Mouse (Mus musculus) neural tube, embryonic 11.5 days (tissue): Measurements from ENCODE around the gene Fmo6. TPM values are rescaled to one million over a fixed set of nuclear protein-coding genes. Genes with fewer than 3 reads are reported as not detected.

Source experiments
- ATAC-seq: fragments of 200-750 bp; cut with Nextera tagmentation; 2 replicates; pipeline ENCODE4 v1.8.0; 2017; ENCODE audit warnings: moderate number of reproducible peaks, mild to moderate bottlenecking, moderate TSS enrichment, moderate library complexity; ENCODE audit not compliant: insufficient read depth, low FRiP score, low TSS enrichment
- DNase-seq: peaks from one replicate; pipeline ENCODE4 v3.0.0-alpha.2; 2015; ENCODE audit warnings: low spot score
- H3K27ac ChIP-seq: fragments of 300-500 bp; sonication (generic); 2 replicates; pipeline ENCODE4 v1.5.1; 2014; ENCODE audit warnings: low read depth, mild to moderate bottlenecking, low read length
- H3K27me3 ChIP-seq: fragments of 300-500 bp; sonication (generic); 2 replicates; pipeline ENCODE4 v1.6.1; 2014; ENCODE audit warnings: mild to moderate bottlenecking, low read length, mixed read lengths; ENCODE audit not compliant: control insufficient read depth, insufficient read depth
- H3K36me3 ChIP-seq: fragments of 300-500 bp; sonication (generic); 2 replicates; pipeline ENCODE4 v1.6.1; 2014; ENCODE audit warnings: mild to moderate bottlenecking, low read length, moderate library complexity, mixed read lengths; ENCODE audit not compliant: control insufficient read depth, insufficient read depth
- H3K4me1 ChIP-seq: fragments of 300-500 bp; sonication (generic); 2 replicates; pipeline ENCODE4 v1.6.1; 2014; ENCODE audit warnings: low read length, mixed read lengths; ENCODE audit not compliant: control insufficient read depth, insufficient read depth
- H3K4me2 ChIP-seq: fragments of 300-500 bp; sonication (generic); 2 replicates; pipeline ENCODE4 v1.6.1; 2014; ENCODE audit warnings: low read depth, mild to moderate bottlenecking, moderate library complexity
- H3K4me3 ChIP-seq: fragments of 300-500 bp; sonication (generic); 2 replicates; pipeline ENCODE4 v1.5.1; 2014; ENCODE audit warnings: low read depth, low read length
- H3K9ac ChIP-seq: fragments of 300-500 bp; sonication (generic); 2 replicates; pipeline ENCODE4 v1.6.1; 2014; ENCODE audit warnings: mild to moderate bottlenecking, low read length
- H3K9me3 ChIP-seq: fragments of 300-500 bp; sonication (generic); 2 replicates; pipeline ENCODE4 v1.6.1; 2016; ENCODE audit warnings: low read length; ENCODE audit not compliant: control insufficient read depth
- WGBS: fragments of 180-500 bp; shearing (Covaris S2); extraction: QIAGEN DNeasy Blood & Tissue Kit; methylation state at CpG from one replicate; pipeline ENCODE4 v1.1.7; 2014; 5-methylcytosine and 5-hydroxymethylcytosine counted together
- polyA plus RNA-seq: library from polyadenylated mRNA; unstranded; fragments of >200 nt; fragmentation: Nextera tagmentation; extraction: Ambion mirVana; gene quantifications from 2 replicates; pipeline ENCODE4 v1.2.1, GENCODE M21; 2014

Gene Fmo6
- polyA plus RNA-seq, 1 experiment from 2014 or later: not detected

DNA sequence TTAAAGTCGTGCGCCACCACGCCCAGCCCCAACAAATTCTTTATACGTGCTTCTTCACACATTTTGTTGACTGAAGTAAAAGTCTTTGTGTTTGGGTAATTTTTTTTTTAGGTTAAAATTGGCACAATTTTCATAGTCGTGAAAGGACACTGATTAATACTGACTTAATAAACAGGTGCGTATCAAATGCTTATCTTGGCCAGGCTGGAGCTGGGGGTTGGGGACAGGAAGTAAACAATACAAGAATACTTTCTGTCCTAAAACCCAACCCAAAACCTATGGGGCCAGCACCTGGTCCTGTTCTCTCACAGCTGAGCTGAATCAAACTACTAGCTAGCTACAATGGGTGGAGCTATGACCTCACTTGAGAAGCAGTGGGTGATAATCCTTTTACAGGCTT is 44.3 kb downstream of the Fmo6 start:
- 88% methylated on average over 6 of the region's 6 CpGs for WGBS
- H3K4me1 ChIP-seq: no peaks in the 10 kb centered on the region
- H3K9me3 ChIP-seq: no peaks in the 10 kb centered on the region
- H3K9ac ChIP-seq: no peak overlapping the region
- H3K27me3 ChIP-seq: no peaks in the 10 kb centered on the region
- ATAC-seq: no peak
- no peak overlapping the region for H3K4me2 ChIP-seq
- no peak overlapping the region for H3K27ac ChIP-seq
- no peaks in the 10 kb centered on the region for H3K36me3 ChIP-seq
- H3K4me3 ChIP-seq: no peak overlapping the region
- no peak for DNase-seq

DNA sequence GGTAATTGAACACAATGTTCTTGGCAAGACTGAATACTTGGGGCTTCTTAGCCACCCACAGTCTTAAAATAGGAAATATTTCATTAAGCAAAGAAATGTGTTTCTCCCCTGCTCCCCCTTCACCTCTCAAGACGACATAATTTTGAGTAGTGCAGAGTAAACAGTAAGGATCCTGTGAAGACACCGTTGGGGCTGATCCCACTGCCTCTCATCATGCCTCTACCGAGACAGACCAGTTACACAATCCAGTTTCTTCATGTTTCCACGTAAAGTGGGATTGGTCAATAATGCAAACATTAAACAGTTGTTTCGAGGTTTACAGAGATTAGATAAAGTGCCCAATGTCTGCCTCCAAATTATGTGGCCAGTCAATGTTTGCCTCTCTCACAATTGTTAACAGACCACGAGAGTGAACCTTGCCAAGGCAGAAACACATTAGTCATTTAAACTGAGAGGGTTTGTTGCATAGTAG is 45.3 kb downstream of the Fmo6 start:
- Histone ChIP-seq H3K27ac (no peak overlapping the region), H3K9ac (no peak overlapping the region), H3K4me2 (no peak overlapping the region), H3K27me3 (no peaks in the 10 kb centered on the region), H3K36me3 (no peaks in the 10 kb centered on the region), H3K4me3 (no peak overlapping the region), H3K4me1 (no peaks in the 10 kb centered on the region), H3K9me3 (no peaks in the 10 kb centered on the region)
- DNase-seq: no peak
- ATAC-seq: no peak
- WGBS: 88% methylated on average over 6 of the region's 6 CpGs

DNA sequence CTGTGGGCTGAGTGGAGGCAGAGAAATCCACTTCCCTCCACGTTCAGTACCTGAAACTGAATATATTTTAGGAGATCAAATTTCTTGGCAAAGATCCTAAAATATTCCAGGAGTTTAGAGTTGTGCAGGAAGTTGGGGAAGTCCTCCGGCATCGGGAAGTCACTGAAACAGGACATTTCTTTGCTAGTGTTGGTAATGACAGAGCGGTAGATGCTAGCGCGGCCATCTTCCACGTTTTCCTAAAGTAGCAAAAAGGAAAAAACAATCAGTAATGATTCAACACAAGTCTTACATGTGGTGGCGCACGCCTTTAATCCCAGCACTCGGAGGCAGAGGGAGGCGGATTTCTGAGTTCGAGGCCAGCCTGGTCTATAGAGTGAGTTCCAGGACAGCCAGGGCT is 48.7 kb downstream of the Fmo6 start:
- no peak for ATAC-seq
- Histone ChIP-seq H3K9ac (no peak overlapping the region), H3K4me3 (no peak overlapping the region), H3K4me2 (no peak overlapping the region), H3K4me1 (no peaks in the 10 kb centered on the region), H3K27me3 (no peaks in the 10 kb centered on the region), H3K36me3 (no peaks in the 10 kb centered on the region), H3K9me3 (no peaks in the 10 kb centered on the region), H3K27ac (no peak overlapping the region)
- 92% methylated on average over 12 of the region's 12 CpGs for WGBS
- no peak for DNase-seq

DNA sequence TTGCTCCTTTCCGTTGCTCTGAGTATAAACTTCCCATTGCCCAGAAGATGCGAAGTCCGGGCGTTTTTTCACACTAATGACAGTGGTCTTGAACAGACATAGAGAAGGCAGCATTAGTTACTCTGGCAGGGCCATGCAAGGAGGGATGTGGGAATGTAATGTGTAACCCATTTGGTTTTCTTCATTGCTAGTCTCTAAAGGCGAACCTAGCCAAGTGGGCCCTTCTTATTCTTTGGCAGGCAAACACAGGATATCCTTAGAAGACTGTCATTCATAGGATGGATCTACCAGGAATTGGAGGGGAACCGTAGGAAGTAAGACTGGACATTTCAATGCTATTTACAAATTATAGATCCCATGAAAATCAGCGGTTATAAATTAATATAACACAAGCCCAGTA is 49.7 kb downstream of the Fmo6 start:
- Histone ChIP-seq H3K4me2 (no peak overlapping the region), H3K9me3 (no peaks in the 10 kb centered on the region), H3K4me1 (no peaks in the 10 kb centered on the region), H3K4me3 (no peak overlapping the region), H3K27me3 (no peaks in the 10 kb centered on the region), H3K9ac (no peak overlapping the region), H3K36me3 (no peaks in the 10 kb centered on the region), H3K27ac (no peak overlapping the region)
- DNase-seq: no peak
- 96% methylated on average over 7 of the region's 7 CpGs for WGBS
- no peak for ATAC-seq

DNA sequence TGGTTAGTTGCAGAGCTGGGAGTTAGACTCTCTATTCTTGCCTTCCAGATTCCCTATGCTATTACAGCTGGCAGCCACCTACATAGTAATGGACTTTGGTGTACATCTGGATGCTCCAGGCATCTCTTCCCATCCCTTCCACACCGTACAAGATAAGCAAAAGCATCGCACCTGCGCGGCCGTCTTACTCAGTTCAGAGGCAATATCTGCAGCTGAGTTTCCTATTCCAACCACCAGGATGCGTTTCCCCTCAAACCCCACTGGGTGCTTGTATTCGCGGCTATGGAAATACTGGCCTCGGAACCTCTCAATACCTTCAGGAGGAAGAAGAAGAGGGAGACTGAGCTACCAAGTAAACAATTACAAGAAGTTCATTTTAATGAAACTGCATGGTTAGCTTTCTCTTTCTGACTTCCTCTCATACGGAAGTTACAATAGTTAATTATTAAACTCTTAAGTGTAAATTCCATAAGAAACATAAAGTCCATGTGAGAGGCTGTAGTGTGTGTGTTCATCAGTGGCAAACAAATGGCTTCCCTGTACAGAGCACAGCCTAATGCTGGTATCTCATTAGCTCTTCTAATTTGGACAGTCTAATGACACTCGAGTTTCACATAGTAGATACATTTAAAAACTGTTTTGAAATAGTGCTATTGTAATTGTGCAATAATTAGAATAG is 51.0 kb downstream of the Fmo6 start:
- ATAC-seq (no peak), DNase-seq (no peak)
- Histone ChIP-seq H3K27ac (no peak overlapping the region), H3K9me3 (no peaks in the 10 kb centered on the region), H3K4me3 (no peak overlapping the region), H3K4me2 (no peak overlapping the region), H3K27me3 (no peaks in the 10 kb centered on the region), H3K36me3 (no peaks in the 10 kb centered on the region), H3K4me1 (no peaks in the 10 kb centered on the region), H3K9ac (no peak overlapping the region)
- 89% methylated on average over 11 of the region's 11 CpGs for WGBS

DNA sequence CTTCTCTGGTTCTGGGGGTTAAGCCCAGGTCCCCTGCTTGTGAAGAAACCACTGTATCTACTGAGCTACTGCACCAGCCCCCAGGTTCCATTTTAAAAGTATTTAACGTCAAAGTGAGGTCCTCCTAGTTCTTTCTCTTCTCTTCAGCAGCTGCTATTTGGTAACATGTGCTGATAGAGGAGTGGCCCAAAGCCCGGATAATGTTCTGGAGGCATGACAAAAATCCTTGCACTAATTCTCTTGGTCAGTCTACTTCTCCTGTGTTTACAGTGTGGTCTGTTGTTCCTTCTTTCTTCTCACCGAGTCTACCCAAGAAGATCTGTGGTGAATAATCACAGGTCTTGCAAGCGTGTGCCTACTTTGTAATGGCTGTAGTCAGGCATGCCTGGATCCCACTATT is 54.6 kb downstream of the Fmo6 start:
- no peaks in the 10 kb centered on the region for H3K36me3 ChIP-seq
- H3K9me3 ChIP-seq: no peaks in the 10 kb centered on the region
- no peak overlapping the region for H3K4me2 ChIP-seq
- H3K27ac ChIP-seq: no peak overlapping the region
- H3K4me1 ChIP-seq: no peaks in the 10 kb centered on the region
- no peak overlapping the region for H3K9ac ChIP-seq
- no peak for DNase-seq
- WGBS: 88% methylated on average over 4 of the region's 4 CpGs
- no peak for ATAC-seq
- H3K4me3 ChIP-seq: no peak overlapping the region
- H3K27me3 ChIP-seq: no peaks in the 10 kb centered on the region

DNA sequence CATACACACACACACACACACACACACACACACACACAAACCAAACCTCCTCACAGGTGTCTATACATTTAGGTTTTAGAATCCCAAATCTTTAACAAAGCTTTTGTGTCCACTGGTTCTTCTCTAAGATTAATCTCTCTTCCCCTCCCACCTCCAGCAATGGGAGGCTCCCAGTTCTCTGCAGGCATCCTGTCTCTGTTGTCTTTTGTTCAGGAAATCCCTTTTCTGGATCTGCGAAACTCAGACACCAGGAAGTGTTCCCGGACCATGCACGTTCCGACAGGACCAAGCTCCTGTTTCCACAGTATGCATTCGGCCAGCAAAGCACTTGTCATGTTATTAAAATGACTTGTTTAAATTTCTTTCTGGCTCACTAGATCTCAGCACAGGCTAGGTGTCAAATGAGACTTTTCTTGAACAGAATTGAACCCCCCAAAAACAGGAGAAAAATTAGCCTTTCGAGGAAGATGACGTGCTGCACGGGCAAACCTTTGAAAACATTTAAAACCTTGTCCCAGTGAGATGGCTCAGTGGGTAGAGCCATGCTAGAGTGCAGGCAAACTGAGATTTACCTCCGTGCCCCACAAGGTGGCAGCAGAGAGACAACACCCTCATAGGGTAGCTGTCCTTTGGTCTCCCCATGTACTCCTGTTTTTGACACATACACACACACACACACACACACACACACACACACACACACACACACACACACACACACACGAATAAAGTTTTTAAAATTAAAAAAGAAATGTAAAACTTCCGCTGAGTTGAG is 57.5 kb downstream of the Fmo6 start:
- Histone ChIP-seq H3K36me3 (no peaks in the 10 kb centered on the region), H3K9me3 (no peaks in the 10 kb centered on the region), H3K9ac (no peak overlapping the region), H3K27me3 (no peaks in the 10 kb centered on the region), H3K4me1 (no peaks in the 10 kb centered on the region), H3K27ac (no peak overlapping the region), H3K4me2 (no peak overlapping the region), H3K4me3 (no peak overlapping the region)
- 64% methylated on average over 11 of the region's 11 CpGs for WGBS
- DNase-seq: peak; percentile 56
- ATAC-seq: no peak

DNA sequence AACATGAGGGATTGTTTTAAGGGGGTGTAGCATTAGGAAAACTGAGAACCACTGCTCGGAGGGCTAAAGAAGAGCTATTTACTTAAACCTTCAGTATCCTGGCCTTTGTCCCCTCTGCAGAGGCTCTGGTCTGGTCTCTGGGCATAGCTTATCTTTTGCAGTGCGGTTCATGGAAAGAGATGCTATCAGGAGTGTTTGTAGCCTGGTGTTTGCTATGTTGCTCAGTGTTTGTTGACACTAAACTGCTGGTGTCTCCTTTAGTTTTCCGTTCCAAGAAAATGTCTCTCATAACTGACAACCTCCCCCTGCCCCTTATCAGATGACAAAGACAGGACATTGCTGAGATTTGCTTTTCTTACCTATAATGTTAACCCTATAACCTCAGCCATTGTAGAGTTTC is 62.2 kb downstream of the Fmo6 start:
- no peak for ATAC-seq

More for the DNA sequence above, 62.2 kb downstream of the Fmo6 start:
- Histone ChIP-seq H3K4me1 (no peaks in the 10 kb centered on the region), H3K9me3 (no peaks in the 10 kb centered on the region), H3K27me3 (no peaks in the 10 kb centered on the region), H3K4me2 (no peak overlapping the region), H3K9ac (no peak overlapping the region), H3K4me3 (no peak overlapping the region), H3K27ac (no peak overlapping the region), H3K36me3 (no peaks in the 10 kb centered on the region)
- 71% methylated on average over 3 of the region's 3 CpGs for WGBS
- DNase-seq: no peak
